Comparison of ENCODE assay signal across 8 mouse cellular contexts in genomic region chr10:25681243-25681642, GRCm38 (mm10).
A peak's percentile ranks its signal among the peaks of the same experiment; 100 is the strongest.
DNase-seq lines count a peak whose midpoint lies in the region; TF ChIP-seq lines count a peak whose summit lies in the region.

No protein-coding gene starts in this region.

- TF ChIP-seq CTCF in lung, adult 2 months (IDR thresholded peaks at IDR 0.05; ENCODE audit: insufficient read depth, low read length), result peak; percentile 45; the same call in 1 of the 2 replicates

- H3K4me3 ChIP-seq in lung, adult 2 months (replicated peaks; ENCODE audit: extremely low read depth, low read depth, low read length), result no peak overlapping the region

- WGBS in lung, adult 2 months, result 9% methylated on average over 6 of the region's 6 CpGs

- H3K4me1 ChIP-seq in lung, adult 2 months (ENCODE audit: control insufficient read depth, insufficient read depth, low read length), result no peaks in the 10 kb centered on the region

- DNase-seq in CD4-positive helper T cell, adult 2 months (ENCODE audit: low read depth, low spot score), result peak; percentile 24
- peak; percentile 50 for DNase-seq in Muller cell, postnatal 12 days (ENCODE audit: inconsistent ontology term)
- peak; percentile 71 to 74 for DNase-seq in cerebellum, postnatal 14 days
- peak; percentile 14 for DNase-seq in gastrocnemius, adult 18-20 months (ENCODE audit: low spot score)
- DNase-seq in kidney, postnatal 14 days, result peak; percentile 39
- peak; percentile 30 for DNase-seq in lung, adult 2 months
- DNase-seq in retina, adult 2 months (ENCODE audit: low read depth, low spot score), result peak; percentile 25
- DNase-seq in spleen, adult 12 weeks (ENCODE audit: low spot score), result no peak

- no peak for TF ChIP-seq POLR2A in lung, adult 2 months (IDR thresholded peaks at IDR 0.05; ENCODE audit: borderline replicate concordance, extremely low read depth, low read depth, low read length)
